Mouse (Mus musculus): ENCODE measurements around the gene Kcnj16. TPM values are rescaled to one million over a fixed set of nuclear protein-coding genes. Genes with fewer than 3 reads are reported as not detected.

The Kcnj16 gene
- total and polyA plus RNA-seq, 3 experiments: not detected

DNA sequence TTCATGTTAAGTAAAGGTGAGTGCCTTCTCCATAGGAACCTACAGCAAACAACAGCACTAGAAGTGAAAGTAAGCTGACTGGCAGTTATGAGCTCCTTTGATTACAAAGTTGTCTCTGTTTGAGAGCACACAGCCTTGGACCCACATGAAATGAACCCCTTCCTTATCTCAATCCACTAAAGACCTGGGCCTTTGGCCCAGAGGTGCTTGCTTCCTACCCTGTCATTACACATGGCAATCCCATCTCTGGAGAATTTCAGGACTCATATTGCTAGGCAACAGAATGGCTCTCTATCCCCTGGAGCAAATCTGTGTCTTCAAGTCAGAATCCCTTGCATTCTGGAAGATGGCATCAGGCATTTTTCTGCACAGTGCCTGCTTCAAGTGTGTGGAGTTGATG, 102.6 kb downstream of the Kcnj16 start:
- Histone ChIP-seq H3K4me3 (ENCODE audit: control insufficient read depth in 1 of 2, insufficient read depth in 1 of 2, low read depth in 2 of 2, low read length in 2 of 2) (no peak overlapping the region), H3K79me2 (ENCODE audit: control insufficient read depth, insufficient read depth, low read length, poor library complexity) (no peaks in the 10 kb centered on the region), H3K4me1 (ENCODE audit: control insufficient read depth in 1 of 2, insufficient read depth in 2 of 2, low read length in 2 of 2) (no peaks in the 10 kb centered on the region), H3K36me3 (ENCODE audit: control insufficient read depth in 1 of 2, insufficient read depth in 2 of 2, low read length in 2 of 2) (no peaks in the 10 kb centered on the region), H3K27me3 (ENCODE audit: control insufficient read depth in 1 of 2, insufficient read depth in 2 of 2, low read length in 2 of 2) (no peaks in the 10 kb centered on the region), H3K9ac (ENCODE audit: control insufficient read depth, low read depth, low read length, poor library complexity, severe bottlenecking) (no peak overlapping the region), H3K27ac (ENCODE audit: control insufficient read depth, low read depth, low read length) (no peak overlapping the region), H3K9me3 (replicated peaks; ENCODE audit: insufficient read depth, low read length) (no peaks in the 10 kb centered on the region)
- DNase-seq (ENCODE audit: low read depth, low spot score): no peak
- no peak for TF ChIP-seq MEF2A (IDR thresholded peaks at IDR 0.05; ENCODE audit: extremely low read depth, insufficient replicate concordance, low read depth, low read length, poor library complexity, severe bottlenecking)

DNA sequence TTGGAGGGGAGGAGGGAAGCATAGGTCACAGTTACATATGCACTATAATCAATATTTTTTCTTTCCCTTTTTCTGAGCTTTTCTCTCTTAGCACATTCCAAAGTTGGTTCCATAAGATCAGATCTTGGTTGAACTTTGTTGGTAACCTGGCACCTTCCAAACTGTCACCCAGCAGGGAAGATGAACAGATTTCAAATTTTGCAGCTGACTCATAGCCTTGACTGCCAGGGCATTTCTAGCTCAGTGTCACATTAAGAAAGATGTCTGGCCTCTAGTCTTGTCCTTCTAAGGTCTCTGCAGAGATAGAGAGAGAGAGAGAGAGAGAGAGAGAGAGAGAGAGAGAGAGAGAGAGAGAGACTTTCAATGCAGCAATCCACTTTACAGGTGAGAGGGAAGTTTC, 106.3 kb downstream of the Kcnj16 start:
- no peak for DNase-seq (ENCODE audit: low read depth, low spot score)
- Histone ChIP-seq H3K36me3 (ENCODE audit: control insufficient read depth in 1 of 2, insufficient read depth in 2 of 2, low read length in 2 of 2) (no peaks in the 10 kb centered on the region), H3K27ac (ENCODE audit: control insufficient read depth, low read depth, low read length) (no peak overlapping the region), H3K9ac (ENCODE audit: control insufficient read depth, low read depth, low read length, poor library complexity, severe bottlenecking) (no peak overlapping the region), H3K4me3 (ENCODE audit: control insufficient read depth in 1 of 2, insufficient read depth in 1 of 2, low read depth in 2 of 2, low read length in 2 of 2) (no peak overlapping the region), H3K79me2 (ENCODE audit: control insufficient read depth, insufficient read depth, low read length, poor library complexity) (no peaks in the 10 kb centered on the region), H3K27me3 (ENCODE audit: control insufficient read depth in 1 of 2, insufficient read depth in 2 of 2, low read length in 2 of 2) (no peaks in the 10 kb centered on the region), H3K9me3 (replicated peaks; ENCODE audit: insufficient read depth, low read length) (no peaks in the 10 kb centered on the region), H3K4me1 (ENCODE audit: control insufficient read depth in 1 of 2, insufficient read depth in 2 of 2, low read length in 2 of 2) (no peaks in the 10 kb centered on the region)
- TF ChIP-seq CHD1 (IDR thresholded peaks at IDR 0.05; ENCODE audit: low read depth, low read length) (no peak), BHLHE40 (IDR thresholded peaks at IDR 0.05; ENCODE audit: borderline replicate concordance, low read depth, low read length) (no peak), POLR2AphosphoS2 (IDR thresholded peaks at IDR 0.05; ENCODE audit: low read length) (no peak), E2F4 (IDR thresholded peaks at IDR 0.05; ENCODE audit: borderline replicate concordance, low read depth, low read length) (no peak), ZMIZ1 (IDR thresholded peaks at IDR 0.05; ENCODE audit: low read depth, low read length) (no peak), SMC3 (IDR thresholded peaks at IDR 0.05; ENCODE audit: low read depth, low read length) (no peak)

Other genes with a start within 250 kb of the Kcnj16 start
- gene Kcnj2, start 98.1 kb downstream of the Kcnj16 start, total RNA-seq (2012; rRNA removed): not detected in 2 replicates
- not detected for gene Kcnj2, start 98.1 kb downstream of the Kcnj16 start, polyA plus RNA-seq (2012; ENCODE audit: insufficient read depth in 1 of 2, insufficient read length in 2 of 2, low read depth in 1 of 2, low replicate concordance in 2 of 2, missing spikeins in 1 of 2)